Mouse (Mus musculus) cerebellum, adult 8-10 months (tissue): ENCODE results near the gene Igsf8.

Experiments used
- DNase-seq: peaks from one replicate; pipeline ENCODE4 v3.0.0; 2022

Gene Igsf8

GRCm38 (mm10) chr1:172305153-172305552, 43.7 kb downstream of the Igsf8 start:
- DNase-seq, result no peak

- no peak for DNase-seq
These were observed 44.2 kb downstream of the Igsf8 start for GRCm38 (mm10) chr1:172305635-172306034.

GRCm38 (mm10) chr1:172306196-172306595, 44.8 kb downstream of the Igsf8 start:
- DNase-seq, result no peak

GRCm38 (mm10) chr1:172306885-172307284, 45.4 kb downstream of the Igsf8 start:
- peak; percentile 23 for DNase-seq

DNA sequence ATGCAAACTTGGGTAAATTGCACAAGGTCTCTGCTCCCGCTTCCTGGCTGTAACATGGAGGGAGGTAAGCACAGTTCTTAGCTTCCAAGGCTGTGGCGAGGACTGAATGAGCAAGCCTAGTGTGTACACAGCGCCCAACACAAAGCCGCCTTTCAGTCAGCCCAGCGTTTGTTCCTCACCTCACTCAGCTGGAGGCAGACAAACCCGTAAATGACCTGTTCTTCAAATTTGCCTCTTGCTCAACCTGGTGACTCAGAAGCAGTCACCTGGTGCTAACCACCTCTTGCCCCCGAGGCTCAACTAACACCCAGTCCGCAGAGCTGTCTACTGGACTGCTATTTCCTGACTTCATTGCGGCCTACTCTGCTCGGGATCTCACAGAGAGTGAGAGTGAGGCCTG, 46.5 kb downstream of the Igsf8 start:
- no peak for DNase-seq

GRCm38 (mm10) chr1:172308409-172308808, 47.0 kb downstream of the Igsf8 start:
- DNase-seq, result no peak

- DNase-seq, result peak; percentile 95
These were observed 48.4 kb downstream of the Igsf8 start for GRCm38 (mm10) chr1:172309699-172310398.

GRCm38 (mm10) chr1:172311248-172311906, 49.9 kb downstream of the Igsf8 start:
- peak; percentile 73 for DNase-seq

- DNase-seq, result peak; percentile 85
These were observed 50.7 kb downstream of the Igsf8 start for GRCm38 (mm10) chr1:172311921-172312767.

DNA sequence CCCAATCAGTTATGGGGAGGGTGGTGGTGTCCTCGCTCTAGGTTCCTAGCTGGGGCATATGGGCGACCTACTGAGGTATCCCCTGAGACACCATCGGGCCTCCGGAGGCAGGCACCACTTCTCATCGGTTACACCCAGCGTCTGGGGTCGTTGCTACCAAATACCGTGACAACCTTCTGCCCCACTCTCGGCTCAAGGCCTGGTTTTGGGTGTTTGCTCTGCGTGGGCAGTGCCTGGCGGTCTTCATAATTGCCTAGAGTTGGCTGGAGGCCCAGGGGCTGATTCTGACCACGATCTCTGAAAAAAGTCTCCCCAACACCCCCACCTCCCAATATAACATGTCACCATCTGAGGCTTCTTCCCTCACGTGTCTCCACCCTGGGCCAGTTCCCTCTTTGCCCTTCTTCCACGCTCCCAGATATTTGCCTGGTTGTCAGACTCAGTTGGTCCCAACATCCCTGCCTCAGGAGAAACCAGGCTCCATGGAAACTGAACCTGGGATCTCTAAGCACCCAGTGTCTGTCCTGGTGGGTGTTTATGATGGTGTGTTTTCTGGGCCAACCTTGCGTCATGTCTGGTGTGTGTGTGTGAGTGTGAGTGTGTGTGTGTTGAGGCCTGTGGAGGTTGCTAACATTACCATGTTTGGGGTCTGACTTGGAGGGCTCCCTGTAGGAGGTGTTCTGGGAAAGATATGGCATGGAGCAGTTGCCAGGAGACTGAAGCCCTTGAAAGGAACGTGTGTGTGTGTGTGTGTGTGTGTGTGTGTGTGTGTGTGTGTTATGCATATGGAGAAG, 51.5 kb downstream of the Igsf8 start:
- peak; percentile 68 for DNase-seq

DNA sequence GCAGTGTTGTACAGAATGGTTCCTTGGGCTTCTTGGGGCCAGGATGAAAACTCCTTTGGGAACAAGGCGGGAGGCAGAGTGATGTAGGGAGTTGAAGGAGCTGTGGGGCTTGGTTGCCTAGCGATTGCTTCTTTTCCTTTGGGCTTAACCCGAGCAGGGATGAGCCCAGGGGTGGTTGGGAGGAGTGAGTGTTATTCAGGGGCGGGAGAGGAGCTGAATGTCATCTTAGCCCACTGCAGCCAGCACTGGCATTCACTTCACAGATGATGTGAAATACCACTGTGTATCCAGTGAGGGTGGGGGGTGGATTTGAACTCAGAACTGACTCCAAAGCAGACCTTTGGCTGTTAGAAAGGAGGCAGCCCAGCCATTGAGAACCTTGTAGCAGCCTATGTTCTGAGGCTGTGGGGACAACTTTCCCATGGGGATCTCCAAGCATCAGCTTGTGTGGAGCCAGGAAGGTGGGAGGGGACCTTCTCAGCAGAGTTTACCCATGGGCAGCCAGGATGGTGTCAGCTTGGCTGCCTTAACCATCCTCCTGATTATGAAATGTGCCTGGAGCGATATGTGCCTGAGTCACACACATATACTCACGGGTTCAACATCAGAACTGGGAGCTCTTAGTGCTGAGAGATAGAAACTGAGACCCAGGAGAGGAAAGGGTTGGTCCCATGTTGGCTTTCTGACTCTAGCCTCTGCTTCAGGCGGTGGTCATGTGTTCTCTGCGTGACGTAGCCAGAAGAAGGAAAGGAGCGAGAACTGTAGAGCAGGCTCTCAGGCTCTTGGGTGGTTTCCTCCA, 52.4 kb downstream of the Igsf8 start:
- DNase-seq, result peak; percentile 34

- DNase-seq, result no peak
These were observed 53.5 kb downstream of the Igsf8 start for GRCm38 (mm10) chr1:172314911-172315310.

DNA sequence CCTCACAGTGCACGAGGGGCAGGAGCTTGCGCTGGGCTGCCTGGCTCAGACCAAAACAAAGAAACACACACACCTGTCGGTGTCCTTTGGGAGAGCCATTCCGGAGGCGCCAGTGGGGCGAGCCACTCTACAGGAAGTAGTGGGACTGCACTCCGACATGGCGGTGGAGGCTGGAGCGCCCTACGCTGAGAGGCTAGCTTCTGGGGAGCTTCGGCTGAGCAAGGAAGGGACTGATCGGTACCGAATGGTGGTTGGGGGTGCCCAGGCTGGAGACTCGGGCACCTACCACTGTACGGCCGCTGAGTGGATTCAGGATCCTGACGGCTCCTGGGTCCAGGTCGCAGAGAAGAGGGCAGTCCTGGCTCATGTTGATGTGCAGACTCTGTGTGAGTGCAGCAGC, 56.0 kb downstream of the Igsf8 start:
- no peak for DNase-seq

GRCm38 (mm10) chr1:172317946-172318345, 56.5 kb downstream of the Igsf8 start:
- DNase-seq, result peak; percentile 69

- no peak for DNase-seq
These were observed 57.1 kb downstream of the Igsf8 start for GRCm38 (mm10) chr1:172318424-172319035.

DNA sequence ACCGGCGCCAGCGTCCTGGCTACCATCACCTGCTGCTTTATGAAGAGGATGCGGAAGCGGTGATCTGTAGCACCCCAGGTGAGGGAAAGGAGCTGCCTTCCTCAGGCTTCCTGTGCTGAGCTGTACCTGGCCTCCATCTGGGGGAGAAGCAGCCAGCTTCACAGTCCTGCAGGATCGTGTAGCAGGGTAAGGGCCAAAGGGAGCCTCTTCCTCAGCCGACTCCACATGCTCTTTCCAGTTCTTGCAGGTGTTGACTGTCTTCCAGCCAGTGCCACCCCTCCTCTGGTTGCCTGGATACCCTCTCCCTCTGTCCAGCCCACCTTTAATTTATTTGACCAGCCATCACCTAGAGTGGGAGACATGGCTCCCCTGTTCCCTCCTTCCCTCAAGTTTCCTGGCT, 57.9 kb downstream of the Igsf8 start:
- no peak for DNase-seq

- DNase-seq, result no peak
These were observed 58.5 kb downstream of the Igsf8 start for GRCm38 (mm10) chr1:172319921-172320411.

DNA sequence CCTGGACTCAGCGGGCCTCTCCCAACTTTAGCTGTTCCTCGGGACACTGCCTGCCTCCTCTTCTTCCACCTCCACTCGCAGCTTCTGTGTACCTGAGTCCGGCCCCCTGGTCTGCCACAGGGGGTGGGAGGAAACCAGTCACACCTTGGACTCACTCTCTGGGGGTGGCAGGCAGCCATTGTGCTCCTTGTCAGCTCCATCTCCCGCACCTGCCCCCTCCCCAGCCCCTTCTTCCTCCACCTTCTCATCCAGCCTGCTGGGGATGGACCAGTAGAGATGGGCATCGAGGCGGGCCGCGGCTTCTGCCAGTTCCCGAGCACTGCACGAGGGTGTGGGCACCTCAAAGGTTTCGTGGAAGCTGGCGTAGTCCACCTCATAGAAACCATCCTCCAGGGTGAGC, 61.3 kb downstream of the Igsf8 start:
- DNase-seq, result no peak

GRCm38 (mm10) chr1:172323298-172323697, 61.9 kb downstream of the Igsf8 start:
- DNase-seq, result no peak

DNA sequence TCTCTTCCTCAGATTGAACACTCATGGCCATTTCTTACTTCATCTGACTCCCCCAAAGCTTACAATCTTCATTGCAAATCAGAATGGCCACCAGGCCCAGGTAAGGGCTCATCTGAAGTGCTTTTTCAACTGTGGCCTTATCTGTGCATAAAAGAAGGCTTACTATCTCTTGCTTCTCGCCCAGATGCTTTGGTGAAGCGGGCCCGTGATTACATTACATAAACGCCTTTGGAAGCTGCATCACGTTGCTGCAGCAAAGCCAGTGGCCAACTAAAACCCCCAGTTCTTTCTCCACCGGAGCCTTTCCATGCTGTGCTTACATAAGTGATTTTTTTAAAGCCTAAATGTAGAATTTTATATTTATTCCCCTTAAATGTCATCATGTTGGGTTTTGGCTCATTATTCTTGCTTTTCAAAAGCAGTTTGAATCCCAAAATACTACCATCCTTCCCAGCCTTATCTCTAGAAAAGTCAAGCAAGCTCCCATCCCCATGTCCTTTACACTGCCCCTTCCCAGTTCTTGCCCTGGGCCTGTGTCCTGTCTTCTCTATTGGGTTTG, 62.4 kb downstream of the Igsf8 start:
- DNase-seq, result no peak

GRCm38 (mm10) chr1:172324725-172325124, 63.3 kb downstream of the Igsf8 start:
- DNase-seq, result peak; percentile 87
